Mouse (Mus musculus): ENCODE measurements around the gene 4930452B06Rik.

- TF ChIP-seq CTCF (IDR thresholded peaks at IDR 0.05; ENCODE audit: low read depth) (no peak), EP300 (IDR thresholded peaks at IDR 0.05; ENCODE audit: low read depth) (no peak)
Measured at GRCm38 (mm10) chr14:8472884-8473283, 193.2 kb downstream of the 4930452B06Rik start.
